In the genomic region with DNA sequence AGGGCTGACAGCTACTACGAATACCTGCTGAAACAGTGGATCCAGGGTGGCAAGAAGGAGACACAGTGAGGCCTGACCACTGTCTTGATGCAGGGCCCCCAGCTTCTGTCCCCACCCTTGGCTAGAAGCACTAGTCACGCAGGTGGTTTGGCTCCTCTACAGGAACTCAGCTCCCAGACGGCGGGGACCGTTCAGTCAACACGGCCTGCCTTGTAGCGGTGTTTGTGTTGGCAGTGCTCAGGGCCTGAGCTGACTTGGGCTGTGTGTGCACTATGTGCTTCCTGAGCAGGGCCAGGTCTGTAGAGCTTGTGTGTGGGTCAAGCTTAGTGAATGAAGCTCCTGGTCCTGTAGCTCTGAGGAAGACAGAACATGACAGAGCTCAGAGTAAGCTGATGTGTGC, we compare ENCODE assay signal across 25 mouse cellular contexts. TPM values are rescaled to one million over a fixed set of nuclear protein-coding genes. Genes with fewer than 3 reads are reported as not detected.
DNase-seq lines count a peak whose midpoint lies in the region; ATAC-seq lines count a peak whose summit lies in the region.
"Had no signal": no experiment of that assay in that cellular context is flagged by ENCODE, and none has a peak within 500 bp of the region (broad histone marks: within the 10 kb centered on the region; RNA-seq: fewer than 3 reads in every experiment).

No protein-coding gene starts in this region.

- H3K4me1 ChIP-seq in megakaryocyte, embryonic 14.5 days: peaks cover 23% of the 10 kb centered on the region
- H3K4me1 ChIP-seq: embryonic facial prominence, embryonic 10.5 days; embryonic facial prominence, embryonic 12.5 days; forebrain, embryonic 13.5 days; forebrain, embryonic 15.5 days had no signal

- H3K27me3 ChIP-seq in megakaryocyte, embryonic 14.5 days (replicated peaks): no peaks in the 10 kb centered on the region
- H3K27me3 ChIP-seq: CH12.LX; embryonic facial prominence, embryonic 12.5 days; forebrain, embryonic 13.5 days; forebrain, embryonic 15.5 days; Patski had no signal

- no peaks in the 10 kb centered on the region for H3K9me3 ChIP-seq in megakaryocyte, embryonic 14.5 days
- H3K9me3 ChIP-seq: embryonic facial prominence, embryonic 10.5 days; embryonic facial prominence, embryonic 12.5 days; forebrain, embryonic 13.5 days; forebrain, embryonic 15.5 days; G1E had no signal

- peaks cover 97% of the 10 kb centered on the region for H3K36me3 ChIP-seq in megakaryocyte, embryonic 14.5 days (replicated peaks; ENCODE audit: low read length)

- peak overlapping the region; percentile 23 for H3K4me3 ChIP-seq in megakaryocyte, embryonic 14.5 days (replicated peaks)
- H3K4me3 ChIP-seq: embryonic facial prominence, embryonic 10.5 days; embryonic facial prominence, embryonic 12.5 days; forebrain, embryonic 13.5 days; forebrain, embryonic 15.5 days had no signal

- ATAC-seq in megakaryocyte, adult 5-6 weeks (ENCODE audit: poor library complexity, severe bottlenecking): no peak
- ATAC-seq: activated CD4-positive, CD25-positive, alpha-beta regulatory T cell, adult 4 months; CD4-positive, CD25-positive, alpha-beta regulatory T cell, adult 4 months; forebrain, embryonic 13.5 days; forebrain, embryonic 15.5 days; Patski had no signal

- peak; percentile 41 to 46 for DNase-seq in cerebellum, postnatal 10 days
- DNase-seq in cerebellum, adult 18-20 months: no peak
- DNase-seq in kidney, adult 11 months: peak; percentile 37
- DNase-seq in kidney, adult 9 months: no peak
- DNase-seq in lung, postnatal 25 days (ENCODE audit: low spot score): peak; percentile 17
- DNase-seq in lung, postnatal 4 days: no peak
- DNase-seq: adrenal gland, adult 8-10 months; adrenal gland, postnatal 14 days; adrenal gland, postnatal 36 days; B cell, adult 2 months; cerebellum, adult 11-12 months; cerebellum, adult 8-10 months; cerebellum, adult 9-11 months had no signal

RNA-seq across cellular contexts. Expression of a gene that starts 8.0 kb away (rescaled TPM):
- 4.3 and 4.4 TPM in 2 replicates for polyA plus RNA-seq in megakaryocyte, embryonic 14.5 days (2012; ENCODE audit: insufficient read depth, low replicate concordance)
- 25.1 and 30.5 TPM in 2 replicates for total RNA-seq in megakaryocyte, adult 5-6 weeks (2015)
- total RNA-seq in megakaryocyte, adult 5-6 weeks (2017): 27.8 and 50.7 TPM in 2 replicates

RNA-seq across cellular contexts. Expression of a gene that starts 16.0 kb away (rescaled TPM):
- 4.4 and 13.9 TPM in 2 replicates for polyA plus RNA-seq in megakaryocyte, embryonic 14.5 days (2012; ENCODE audit: insufficient read depth, low replicate concordance)
- total RNA-seq in megakaryocyte, adult 5-6 weeks (2015): 14.8 TPM in 2 replicates
- 36.8 and 40.8 TPM in 2 replicates for total RNA-seq in megakaryocyte, adult 5-6 weeks (2017)

RNA-seq across cellular contexts. Expression of a gene that starts 17.3 kb away (rescaled TPM):
- polyA plus RNA-seq in megakaryocyte, embryonic 14.5 days (2012; ENCODE audit: insufficient read depth, low replicate concordance): 12.1 and 13.3 TPM in 2 replicates
- 34.4 and 36.0 TPM in 2 replicates for total RNA-seq in megakaryocyte, adult 5-6 weeks (2015)
- 11.0 and 12.6 TPM in 2 replicates for total RNA-seq in megakaryocyte, adult 5-6 weeks (2017)

RNA-seq across cellular contexts. Expression of a gene that starts 24.0 kb away (rescaled TPM):
- 26.7 and 29.9 TPM in 2 replicates for polyA plus RNA-seq in megakaryocyte, embryonic 14.5 days (2012; ENCODE audit: insufficient read depth, low replicate concordance)
- 4.9 and 5.5 TPM in 2 replicates for total RNA-seq in megakaryocyte, adult 5-6 weeks (2015)
- total RNA-seq in megakaryocyte, adult 5-6 weeks (2017): 3.6 and 4.6 TPM in 2 replicates
- total RNA-seq: adrenal gland, adult 18-20 months had no signal

RNA-seq across cellular contexts. Expression of a gene that starts 29.2 kb away (rescaled TPM):
- polyA plus RNA-seq in megakaryocyte, embryonic 14.5 days (2012; ENCODE audit: insufficient read depth, low replicate concordance): not detected in 2 replicates
- not detected in 2 replicates for total RNA-seq in megakaryocyte, adult 5-6 weeks (2015)
- total RNA-seq in megakaryocyte, adult 5-6 weeks (2017): not detected in 2 replicates
- polyA plus RNA-seq: activated CD4-positive, CD25-positive, alpha-beta regulatory T cell, adult 4 months; CD4-positive, CD25-positive, alpha-beta regulatory T cell, adult 4 months had no signal

Comparison
In these comparisons a context has a peak if more than half of its experiments do, and no peak if none do; other contexts are left out.
1. DNase-seq: peak in cerebellum, postnatal 10 days (2 of 2), kidney, adult 11 months (single experiment) and lung, postnatal 25 days (single experiment); none in cerebellum, adult 18-20 months (0 of 2), kidney, adult 9 months (single experiment) and lung, postnatal 4 days (0 of 2).